Mouse (Mus musculus): ENCODE measurements around the gene AI481877.
A peak's percentile ranks its signal among the peaks of the same experiment; 100 is the strongest.
"Not testable (repeated sequence)": the region's sequence is repeated elsewhere in the genome, so short reads cannot be mapped to it uniquely, and the experiment has no call there.

AI481877 gene

GRCm38 (mm10) chr4:59138507-59139033 is at the start of gene AI481877:
AI481877 (minus strand) TSS chr4:59138983.
- DNase-seq = not testable (repeated sequence)

DNA sequence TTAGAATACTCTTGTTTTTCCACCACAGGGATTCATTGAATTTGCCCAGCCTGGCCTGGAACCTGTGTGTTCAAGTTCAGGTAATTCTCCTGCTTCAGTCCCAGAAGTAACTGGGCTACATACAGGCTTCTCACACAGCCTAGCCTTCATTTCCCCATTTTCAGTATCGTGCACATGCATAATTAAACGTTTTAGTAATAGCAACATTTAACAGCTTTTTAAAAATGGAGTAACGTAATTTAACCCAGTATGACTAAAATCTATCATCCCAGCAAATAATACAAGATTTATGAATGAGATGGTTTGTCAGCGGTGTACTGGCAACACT is 49.7 kb upstream of the AI481877 start:
- DNase-seq = no peak

- no peak for DNase-seq
These were observed 48.5 kb upstream of the AI481877 start for GRCm38 (mm10) chr4:59187289-59187688.

DNA sequence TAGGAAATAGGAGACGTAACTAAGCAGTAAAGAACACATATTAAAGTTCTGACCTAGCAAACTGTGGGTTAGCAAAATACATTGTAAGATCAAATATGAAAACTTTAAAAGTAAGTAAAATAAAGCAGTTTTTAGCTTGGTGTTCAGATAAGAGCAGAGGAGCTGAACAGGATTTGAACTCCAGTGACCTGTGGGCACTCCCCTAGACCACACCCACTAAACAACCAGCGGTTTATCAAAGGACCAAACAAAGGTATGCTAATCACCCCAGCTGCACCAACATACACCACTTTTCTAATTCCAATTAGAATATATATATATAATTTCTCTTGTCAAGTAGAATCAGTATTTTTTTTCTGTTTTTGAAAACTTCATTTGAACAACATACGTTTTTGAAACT is 46.9 kb upstream of the AI481877 start:
- no peak for DNase-seq

DNA sequence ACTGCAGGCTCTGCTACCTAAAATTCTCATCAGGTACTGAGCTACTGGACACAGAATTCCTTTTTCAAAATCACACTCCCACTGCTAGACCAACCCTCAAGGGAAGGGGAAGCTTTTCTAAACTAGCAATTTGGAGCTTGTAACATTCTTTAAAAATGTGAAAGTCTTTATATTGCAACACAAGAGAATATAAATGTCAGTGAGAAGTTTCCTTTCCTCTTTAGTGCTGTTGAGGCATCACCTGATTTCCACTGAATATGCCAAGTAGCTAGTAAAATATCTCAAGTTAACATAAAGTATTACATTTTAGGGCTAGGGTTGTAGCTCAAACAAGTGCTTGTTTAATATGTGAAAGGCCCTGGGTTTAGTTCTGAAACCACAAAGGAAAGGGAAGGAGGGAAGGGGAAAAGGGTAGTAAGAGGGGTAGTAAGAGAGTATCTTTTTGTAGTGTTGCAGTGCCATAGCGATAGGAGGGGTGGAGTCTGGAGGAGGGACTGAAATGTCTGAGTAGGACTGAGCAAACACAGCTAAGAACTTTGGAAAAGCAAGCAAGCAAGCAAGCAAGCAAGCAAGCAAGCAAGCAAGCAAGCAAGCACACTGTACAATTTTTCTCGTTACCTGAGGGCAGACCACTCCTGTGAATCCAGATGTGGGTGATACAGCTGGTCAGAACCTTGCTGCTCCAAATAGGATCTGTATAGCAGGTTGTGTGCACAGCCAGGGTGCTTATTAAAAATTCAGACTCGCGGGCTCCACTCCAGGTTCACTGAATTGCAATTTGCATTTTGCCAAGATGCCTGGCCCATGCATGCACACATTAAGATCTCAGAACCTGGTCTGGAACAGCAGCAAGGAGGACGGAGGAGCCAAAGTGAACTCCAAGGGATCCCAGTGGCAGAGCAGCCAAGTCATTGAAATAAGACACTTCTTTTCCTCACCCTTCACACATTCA is 42.8 kb upstream of the AI481877 start:
- no peak for DNase-seq

GRCm38 (mm10) chr4:59177566-59177965 is 38.8 kb upstream of the AI481877 start:
- DNase-seq = no peak

DNA sequence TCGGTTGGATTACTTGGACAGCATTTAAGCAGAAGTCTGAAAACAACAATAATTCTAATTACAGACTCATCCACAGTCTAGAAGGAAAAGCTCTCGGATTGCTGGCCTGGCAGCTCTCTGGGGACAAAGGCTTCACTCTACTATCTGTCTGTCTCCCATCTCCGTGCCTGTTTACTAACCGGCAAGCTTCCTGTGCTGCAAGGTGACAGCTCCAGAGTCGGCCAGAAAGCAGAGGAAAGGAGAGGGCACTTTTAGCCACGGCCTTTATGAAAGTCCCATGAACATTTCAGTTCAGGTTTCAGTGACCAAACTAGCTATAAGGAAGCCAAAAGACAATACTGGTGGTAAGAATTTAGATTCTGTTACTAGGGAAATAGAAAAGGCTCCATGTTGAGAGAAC is 37.1 kb upstream of the AI481877 start:
- no peak for DNase-seq

DNA sequence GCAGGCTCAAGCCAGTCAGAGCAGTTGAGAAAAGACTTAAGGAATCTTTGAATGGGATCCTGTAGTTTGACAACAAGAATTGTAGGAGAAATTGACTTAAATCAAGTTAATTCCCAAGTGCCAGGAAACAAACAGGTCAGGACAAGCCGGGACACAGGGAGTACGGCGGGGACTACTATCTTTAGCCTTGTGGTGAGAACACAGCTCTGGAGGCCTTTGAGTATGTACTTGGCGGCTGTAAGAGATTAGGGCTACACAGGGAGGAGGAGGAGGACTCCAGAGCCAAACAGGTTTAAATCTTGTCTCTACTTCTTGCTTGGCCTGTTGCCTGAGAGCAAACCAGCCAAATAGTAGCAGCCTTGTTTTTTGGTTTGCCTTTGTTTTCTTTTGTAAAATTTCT is 36.2 kb upstream of the AI481877 start:
- DNase-seq = no peak

DNA sequence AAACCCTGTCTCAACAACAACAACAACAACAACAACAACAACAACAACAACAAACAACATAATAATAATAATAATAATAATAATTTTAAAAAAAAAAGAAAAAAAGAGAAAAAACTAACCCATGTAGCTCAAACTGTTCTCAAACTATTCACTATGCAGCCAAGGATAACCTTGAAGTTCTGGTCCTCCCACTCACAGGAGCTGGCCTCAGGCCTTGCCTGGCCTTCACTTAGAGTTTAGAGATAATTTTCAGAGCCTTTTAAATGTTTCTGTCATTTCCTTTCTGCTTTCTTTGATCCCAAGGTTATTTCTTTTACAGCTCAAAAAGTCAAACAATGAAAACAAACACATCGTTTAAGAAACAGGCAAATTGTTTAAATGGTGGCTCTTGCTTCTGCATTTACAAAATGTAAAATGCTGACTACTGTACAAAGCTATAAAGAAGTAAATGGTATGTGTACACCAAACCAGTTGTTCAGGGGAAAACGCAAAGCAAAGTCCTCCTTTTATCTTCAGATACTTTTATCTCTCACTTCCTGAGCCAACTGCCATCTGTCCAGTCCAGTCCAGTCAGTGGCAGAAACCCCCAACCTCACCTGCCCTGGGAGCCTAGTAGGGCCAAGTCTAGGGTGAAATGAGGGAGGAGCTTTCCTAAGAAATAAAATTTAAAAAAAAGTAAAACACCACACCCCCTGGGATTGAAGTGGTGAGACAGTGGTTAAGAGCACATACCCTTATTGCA is 34.6 kb upstream of the AI481877 start:
- no peak for DNase-seq

GRCm38 (mm10) chr4:59172616-59173015 is 33.8 kb upstream of the AI481877 start:
- no peak for DNase-seq

DNA sequence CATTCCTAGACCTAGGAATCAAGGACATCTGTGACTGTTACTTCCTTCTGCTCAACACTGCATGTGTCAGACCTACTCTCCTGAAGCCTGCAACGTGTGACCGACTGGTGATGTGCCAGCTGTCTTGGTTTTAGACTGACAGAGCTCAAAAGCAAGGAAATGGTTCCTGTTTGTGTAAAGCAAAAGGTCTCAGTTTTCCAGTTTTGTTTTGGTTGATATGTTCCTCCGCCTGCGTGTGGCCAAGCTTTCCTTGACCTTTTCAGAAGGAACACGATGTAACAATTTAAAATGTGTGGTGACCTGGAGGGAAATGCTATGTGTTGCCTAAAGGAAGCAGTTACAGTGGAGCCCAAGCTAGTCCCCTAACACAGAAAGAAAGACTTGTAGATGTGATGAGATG is 31.2 kb upstream of the AI481877 start:
- DNase-seq = no peak

DNA sequence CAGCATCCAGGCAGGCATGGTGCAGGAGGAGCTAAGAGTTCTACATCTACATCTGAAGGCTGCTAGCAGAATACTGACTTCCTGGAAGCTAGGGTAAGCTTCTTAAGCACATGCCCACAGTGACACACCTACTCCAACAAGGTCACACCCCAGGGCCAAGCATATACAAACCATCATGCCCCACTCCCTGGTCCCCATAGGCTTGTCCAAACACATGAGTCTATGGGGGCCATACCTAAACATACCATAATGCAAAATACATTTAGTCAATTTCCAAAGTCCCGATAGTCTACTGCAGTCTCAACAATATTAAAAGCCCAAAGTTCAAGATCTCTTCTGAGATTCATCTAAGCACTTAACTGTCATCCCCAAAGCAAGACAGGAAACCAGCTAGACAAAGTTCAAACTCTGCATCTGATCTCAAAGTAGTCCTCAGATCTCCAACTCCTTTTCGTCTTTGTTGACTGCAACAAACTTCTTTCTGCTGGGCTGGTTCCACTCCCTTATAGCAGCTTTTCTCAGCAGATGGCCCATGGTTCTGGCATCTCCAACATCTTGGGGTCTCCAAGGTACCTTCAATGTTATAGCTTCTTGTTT is 28.6 kb upstream of the AI481877 start:
- no peak for DNase-seq

DNA sequence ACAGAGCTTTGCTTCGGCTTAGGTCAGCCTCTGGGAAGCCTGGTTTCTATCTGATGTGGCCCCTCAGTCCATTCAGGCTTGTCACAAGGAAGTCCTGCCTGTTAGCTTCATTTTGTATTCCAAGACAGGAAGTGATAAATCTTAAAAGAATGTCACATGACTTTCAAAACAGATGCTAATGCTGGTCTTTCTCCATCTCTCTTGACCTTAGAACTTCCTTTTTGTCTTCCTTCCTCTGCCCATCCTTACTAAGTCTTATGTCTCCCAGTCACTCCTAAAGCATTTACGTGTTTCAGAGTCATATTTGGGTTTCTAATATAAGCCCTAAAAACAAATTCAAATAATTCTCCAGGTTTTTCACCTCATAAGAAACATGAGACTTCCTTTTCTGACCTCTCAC is 25.3 kb upstream of the AI481877 start:
- no peak for DNase-seq

- no peak for DNase-seq
These were observed 22.3 kb upstream of the AI481877 start for GRCm38 (mm10) chr4:59160959-59161670.

GRCm38 (mm10) chr4:59160289-59160688 is 21.5 kb upstream of the AI481877 start:
- no peak for DNase-seq

DNA sequence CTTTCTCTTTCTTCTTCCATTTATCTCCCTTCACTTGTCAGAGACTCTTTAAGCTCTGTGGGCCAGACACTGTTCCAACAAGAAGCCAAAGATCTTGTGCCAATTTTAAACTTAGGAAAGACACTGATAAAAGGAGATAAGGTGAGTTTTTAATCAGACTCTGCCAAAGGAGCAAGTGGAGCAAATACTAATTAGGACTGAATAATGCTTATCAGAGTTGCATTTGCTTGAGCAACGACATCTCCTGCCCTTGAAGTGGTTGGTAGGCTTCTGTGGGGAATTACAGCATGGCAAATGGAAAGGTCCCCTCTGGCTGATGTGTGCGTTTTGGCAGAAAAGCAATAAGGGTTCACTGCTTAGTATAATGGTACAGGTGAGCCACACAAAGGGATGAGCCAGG is 18.9 kb upstream of the AI481877 start:
- no peak for DNase-seq

GRCm38 (mm10) chr4:59156897-59157592 is 18.3 kb upstream of the AI481877 start:
- DNase-seq = no peak

DNA sequence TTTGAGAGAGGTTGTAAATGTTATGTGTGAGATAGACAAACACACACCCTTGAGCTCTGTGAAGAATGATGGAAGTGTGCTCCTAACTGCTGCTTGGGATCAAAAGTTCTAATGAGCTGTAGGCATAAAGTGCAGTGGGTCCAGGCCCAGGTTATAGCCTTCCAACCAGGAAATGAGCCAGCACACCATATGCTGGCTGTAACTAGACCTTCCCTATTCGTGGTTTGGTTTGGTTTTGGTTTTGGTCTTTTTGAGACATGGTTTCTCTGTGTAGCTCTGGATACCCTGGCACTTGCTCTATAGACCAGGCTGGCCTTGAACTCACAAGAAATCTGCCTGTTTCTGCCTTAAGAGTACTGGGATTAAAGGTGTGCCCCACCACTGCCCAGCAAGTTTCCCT is 13.2 kb upstream of the AI481877 start:
- DNase-seq = no peak

GRCm38 (mm10) chr4:59150907-59151306 is 12.1 kb upstream of the AI481877 start:
- no peak for DNase-seq

DNA sequence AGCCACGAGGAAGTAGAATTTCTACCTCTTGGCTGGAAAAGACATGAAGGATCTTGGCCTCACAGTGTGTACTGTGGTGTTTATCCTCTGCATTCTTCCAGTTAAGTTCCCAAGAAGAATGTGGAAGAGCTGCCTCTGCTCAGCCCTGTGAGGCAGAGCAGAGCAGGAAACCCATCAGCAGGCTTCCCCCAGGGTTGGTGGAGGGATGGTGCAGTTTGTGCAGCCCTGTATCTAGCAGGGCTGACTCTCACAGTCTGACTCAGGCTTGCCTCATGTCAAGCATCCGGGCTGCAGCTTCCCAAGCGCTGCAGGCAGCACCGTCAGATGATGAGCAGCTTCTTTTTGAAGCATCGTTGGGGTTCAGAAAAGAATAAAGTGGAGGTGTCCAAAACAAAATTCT is 10.3 kb upstream of the AI481877 start:
- DNase-seq = peak; percentile 1

DNA sequence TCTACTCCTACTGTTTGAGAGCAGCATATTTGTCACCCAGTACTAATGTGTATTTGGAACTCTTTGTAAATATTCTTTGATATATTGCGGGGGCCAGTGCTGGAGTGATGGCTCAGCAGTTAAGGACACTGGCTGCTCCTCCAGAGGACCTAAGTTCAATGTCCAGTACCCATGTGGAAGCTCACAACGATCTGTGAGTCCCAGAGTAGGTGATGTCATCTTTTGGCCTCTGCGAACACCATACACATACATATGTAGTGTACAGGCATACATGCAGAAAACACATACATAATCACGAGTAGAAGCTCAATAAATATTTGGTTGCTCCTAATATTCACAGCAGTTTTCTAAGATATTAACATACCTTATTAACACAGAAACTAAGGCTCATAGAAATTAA is 9.8 kb downstream of the AI481877 start:
- no peak for DNase-seq

- no peak for DNase-seq
These were observed 13.7 kb downstream of the AI481877 start for GRCm38 (mm10) chr4:59125053-59125452.

Measured in right cerebral cortex, adult 18-20 months (tissue).